Mouse (Mus musculus): ENCODE data around the gene Gm20683. TPM values are rescaled to one million over a fixed set of nuclear protein-coding genes. Genes with fewer than 3 reads are reported as not detected.

Gene Gm20683
- polyA plus RNA-seq, 1 experiment from 2014 or later = 1.4 TPM

DNA sequence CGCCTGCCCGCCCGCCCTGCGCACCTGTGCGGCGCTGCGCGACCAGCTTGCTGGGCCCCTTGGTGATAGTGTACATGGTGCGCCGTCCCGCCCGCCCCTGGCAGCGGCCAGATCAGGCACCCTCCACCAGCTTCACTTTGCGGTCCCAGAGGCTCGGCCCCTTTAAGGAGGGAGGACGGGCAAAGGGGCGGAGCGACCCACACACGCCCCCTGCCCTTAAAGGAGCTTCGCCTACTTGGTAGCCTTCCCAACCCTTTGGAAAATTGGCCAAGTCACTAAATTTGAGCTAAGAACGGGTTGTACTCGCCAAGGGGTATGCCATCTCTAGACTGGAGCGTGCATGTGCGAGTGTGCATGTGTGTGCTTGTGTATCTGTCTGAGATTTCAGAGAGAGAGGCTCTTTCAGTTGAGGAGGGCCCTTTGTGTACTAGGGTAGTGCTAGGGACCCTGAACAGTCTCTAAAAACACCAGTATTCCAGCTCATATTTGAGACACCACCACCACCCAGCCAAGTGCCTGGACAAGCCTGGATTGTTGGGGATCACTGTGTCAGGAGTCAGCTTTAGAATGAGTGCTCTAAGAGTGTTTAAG is 27.1 kb upstream of the Gm20683 start, which contains the start of gene Mcrip2:
TSS of gene Mcrip2 (minus strand) at position 164 of the 591 bp plus-strand sequence.
- Histone ChIP-seq H3K9ac (ENCODE audit: low read depth, low read length) (peak within 1 kb of the TSS; percentile 67), H3K4me3 (ENCODE audit: low read depth, low read length) (peak within 1 kb of the TSS; percentile 77), H3K4me2 (ENCODE audit: low read depth, low read length) (peak within 1 kb of the TSS; percentile 99), H3K36me3 (ENCODE audit: control insufficient read depth, insufficient read depth, low read length) (no peaks in the 10 kb centered on the region), H3K4me1 (ENCODE audit: control insufficient read depth, insufficient read depth, low read length) (peaks cover 6% of the 10 kb centered on the region; the same call in 1 of the 2 replicates), H3K27me3 (replicated peaks; ENCODE audit: control insufficient read depth, insufficient read depth, low read length) (no peaks in the 10 kb centered on the region), H3K9me3 (ENCODE audit: control insufficient read depth, low read length) (no peaks in the 10 kb centered on the region), H3K27ac (replicated peaks; ENCODE audit: low read depth, low read length) (peak within 1 kb of the TSS; percentile 35)
- whole genome bisulfite sequencing = 0% methylated on average over 20 of the region's 24 CpGs
- peak; percentile 93 for ATAC-seq (ENCODE audit: low read depth)
- DNase-seq (ENCODE audit: low spot score) = peak; percentile 91

DNA sequence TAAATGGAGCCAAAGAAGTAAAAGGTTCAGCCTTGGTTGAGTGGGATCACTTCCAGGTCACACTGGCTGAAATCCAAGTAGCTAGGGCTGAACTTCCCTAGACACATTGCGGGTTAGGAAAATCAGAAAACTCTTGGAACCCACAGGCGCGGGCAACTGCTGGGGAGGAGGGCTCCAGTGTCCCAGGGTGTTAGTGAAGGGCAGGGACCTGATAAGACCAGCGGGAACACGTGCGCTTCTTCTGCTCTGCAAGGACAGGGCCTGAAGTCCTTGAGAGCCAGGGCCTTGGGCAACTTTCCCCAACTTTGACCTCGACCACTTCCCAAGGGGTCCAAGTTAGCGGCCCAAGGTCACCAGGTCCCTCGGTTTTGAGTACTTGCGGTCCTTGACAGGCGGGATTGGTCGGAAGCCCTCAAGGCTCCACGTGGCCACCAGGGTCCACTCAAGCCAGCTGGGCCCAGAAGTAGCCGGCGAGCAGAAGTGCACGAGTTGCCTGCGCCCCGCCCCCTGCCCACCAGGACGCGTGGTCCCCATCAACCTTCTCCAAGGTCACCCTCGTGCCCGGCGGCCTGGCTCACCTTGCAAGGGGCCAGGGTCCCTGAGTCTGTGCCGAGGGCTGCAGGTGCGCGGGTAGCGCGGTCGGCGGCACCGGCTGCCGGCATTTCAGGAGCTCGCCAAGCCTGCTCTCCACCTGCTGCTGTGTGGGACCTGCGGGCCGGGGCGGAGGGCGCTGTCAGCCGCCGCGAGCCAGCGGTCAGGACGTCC is 26.5 kb upstream of the Gm20683 start:
- Histone ChIP-seq H3K36me3 (ENCODE audit: control insufficient read depth, insufficient read depth, low read length) (no peaks in the 10 kb centered on the region), H3K4me1 (ENCODE audit: control insufficient read depth, insufficient read depth, low read length) (peaks cover 6% of the 10 kb centered on the region; the same call in 1 of the 2 replicates), H3K27ac (replicated peaks; ENCODE audit: low read depth, low read length) (no peak overlapping the region), H3K9me3 (ENCODE audit: control insufficient read depth, low read length) (no peaks in the 10 kb centered on the region), H3K9ac (ENCODE audit: low read depth, low read length) (peak overlapping the region; percentile 67), H3K27me3 (replicated peaks; ENCODE audit: control insufficient read depth, insufficient read depth, low read length) (no peaks in the 10 kb centered on the region), H3K4me2 (ENCODE audit: low read depth, low read length) (peak overlapping the region; percentile 99), H3K4me3 (ENCODE audit: low read depth, low read length) (peak overlapping the region; percentile 77)
- ATAC-seq (ENCODE audit: low read depth) (peak; percentile 53), DNase-seq (ENCODE audit: low spot score) (no peak)
- WGBS = 0% methylated on average over 26 of the region's 42 CpGs

DNA sequence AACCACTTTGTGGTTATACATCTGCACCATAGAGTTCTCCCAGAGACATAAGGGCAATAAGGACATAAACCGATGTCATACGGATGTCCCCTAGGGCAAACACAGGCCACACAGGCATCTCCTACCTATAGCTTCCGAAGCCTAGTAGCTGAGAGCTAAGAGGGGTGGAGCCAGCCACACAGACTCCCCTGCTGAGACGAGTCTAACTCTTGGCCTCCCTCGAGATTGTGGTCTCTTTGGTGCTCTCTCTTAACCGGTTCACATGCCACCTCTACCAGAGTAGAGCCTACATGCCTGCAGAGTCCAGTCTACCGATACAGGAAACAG is 25.9 kb upstream of the Gm20683 start:
- Histone ChIP-seq H3K27me3 (replicated peaks; ENCODE audit: control insufficient read depth, insufficient read depth, low read length) (no peaks in the 10 kb centered on the region), H3K36me3 (ENCODE audit: control insufficient read depth, insufficient read depth, low read length) (no peaks in the 10 kb centered on the region), H3K4me1 (ENCODE audit: control insufficient read depth, insufficient read depth, low read length) (peaks cover 6% of the 10 kb centered on the region; the same call in 1 of the 2 replicates), H3K4me2 (ENCODE audit: low read depth, low read length) (peak overlapping the region; percentile 99), H3K27ac (replicated peaks; ENCODE audit: low read depth, low read length) (no peak overlapping the region), H3K9ac (ENCODE audit: low read depth, low read length) (peak overlapping the region; percentile 67; the same call in 1 of the 2 replicates), H3K4me3 (ENCODE audit: low read depth, low read length) (peak overlapping the region; percentile 77), H3K9me3 (ENCODE audit: control insufficient read depth, low read length) (no peaks in the 10 kb centered on the region)
- no peak for DNase-seq (ENCODE audit: low spot score)
- WGBS = 13% methylated on average over 7 of the region's 7 CpGs
- ATAC-seq (ENCODE audit: low read depth) = no peak

DNA sequence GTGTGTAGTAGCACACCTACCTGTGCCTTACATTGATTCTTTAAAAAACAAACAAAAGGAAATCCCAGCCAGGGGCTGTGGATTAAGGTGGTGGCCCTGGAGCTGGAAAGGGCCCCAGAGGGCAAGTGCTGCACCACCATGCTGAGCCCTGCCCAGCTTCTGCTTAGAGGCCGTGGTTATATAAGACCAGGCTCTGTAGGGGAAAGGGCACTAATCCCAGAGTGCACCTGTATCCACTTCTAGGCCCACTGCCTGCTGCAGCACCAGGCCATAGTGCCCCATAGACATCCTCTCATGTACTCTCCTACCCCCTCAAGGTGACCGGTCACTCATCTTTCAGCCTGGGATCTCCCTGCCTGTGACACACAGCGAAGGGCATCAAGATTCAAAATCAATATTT is 24.6 kb upstream of the Gm20683 start:
- Histone ChIP-seq H3K36me3 (ENCODE audit: control insufficient read depth, insufficient read depth, low read length) (no peaks in the 10 kb centered on the region), H3K4me3 (ENCODE audit: low read depth, low read length) (no peak overlapping the region), H3K4me1 (ENCODE audit: control insufficient read depth, insufficient read depth, low read length) (peaks cover 6% of the 10 kb centered on the region; the same call in 1 of the 2 replicates), H3K27ac (replicated peaks; ENCODE audit: low read depth, low read length) (no peak overlapping the region), H3K4me2 (ENCODE audit: low read depth, low read length) (no peak overlapping the region), H3K27me3 (replicated peaks; ENCODE audit: control insufficient read depth, insufficient read depth, low read length) (no peaks in the 10 kb centered on the region), H3K9me3 (ENCODE audit: control insufficient read depth, low read length) (no peaks in the 10 kb centered on the region), H3K9ac (ENCODE audit: low read depth, low read length) (no peak overlapping the region)
- ATAC-seq (ENCODE audit: low read depth) (no peak), DNase-seq (ENCODE audit: low spot score) (no peak)
- 81% methylated on average over 3 of the region's 3 CpGs for WGBS

DNA sequence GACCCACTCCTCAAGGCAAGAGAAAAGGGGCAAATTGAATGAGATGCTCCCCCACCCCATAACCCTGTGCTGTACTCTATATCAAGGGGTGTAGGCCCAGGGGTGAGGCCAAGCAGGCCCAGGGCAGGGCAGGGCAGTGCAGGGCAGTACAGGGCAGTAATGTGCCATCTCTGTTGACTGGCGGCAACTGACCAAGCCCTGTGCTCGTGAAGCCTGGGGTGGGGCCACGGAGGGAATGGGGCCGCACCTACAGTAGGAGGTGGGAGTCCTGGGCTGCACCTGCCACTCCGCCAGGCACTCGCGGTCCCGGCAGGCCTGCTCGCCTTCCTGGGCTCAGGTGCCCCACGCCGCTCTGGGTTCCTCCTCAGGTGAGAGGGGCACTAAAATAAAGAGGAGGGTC is 23.7 kb upstream of the Gm20683 start:
- no peak for ATAC-seq (ENCODE audit: low read depth)
- Histone ChIP-seq H3K27ac (replicated peaks; ENCODE audit: low read depth, low read length) (no peak overlapping the region), H3K4me2 (ENCODE audit: low read depth, low read length) (no peak overlapping the region), H3K36me3 (ENCODE audit: control insufficient read depth, insufficient read depth, low read length) (no peaks in the 10 kb centered on the region), H3K9me3 (ENCODE audit: control insufficient read depth, low read length) (no peaks in the 10 kb centered on the region), H3K4me1 (ENCODE audit: control insufficient read depth, insufficient read depth, low read length) (peaks cover 14% of the 10 kb centered on the region), H3K9ac (ENCODE audit: low read depth, low read length) (no peak overlapping the region), H3K4me3 (ENCODE audit: low read depth, low read length) (no peak overlapping the region), H3K27me3 (replicated peaks; ENCODE audit: control insufficient read depth, insufficient read depth, low read length) (no peaks in the 10 kb centered on the region)
- WGBS = 92% methylated on average over 11 of the region's 11 CpGs
- no peak for DNase-seq (ENCODE audit: low spot score)

DNA sequence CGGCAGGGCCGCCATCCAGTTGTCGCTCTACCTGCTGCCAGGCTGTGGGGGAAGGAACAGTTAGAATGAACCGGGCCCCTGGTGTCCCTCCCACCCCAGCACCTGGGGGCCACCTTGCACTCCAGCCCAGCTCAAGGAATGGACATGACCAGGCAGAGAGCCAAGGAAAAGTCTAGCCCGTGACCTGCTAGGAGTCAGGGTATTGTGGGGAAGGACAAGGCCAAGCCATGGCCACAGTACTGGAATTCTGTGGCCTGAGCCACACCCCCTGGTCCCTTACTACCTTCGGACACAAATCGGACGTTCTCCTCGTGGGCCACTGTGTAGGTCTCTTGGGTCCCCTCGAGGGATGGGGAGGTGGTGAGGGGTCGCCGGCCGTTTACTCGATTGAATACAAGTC is 22.7 kb upstream of the Gm20683 start:
- Histone ChIP-seq H3K4me1 (ENCODE audit: control insufficient read depth, insufficient read depth, low read length) (peaks cover 14% of the 10 kb centered on the region), H3K4me3 (ENCODE audit: low read depth, low read length) (no peak overlapping the region), H3K36me3 (ENCODE audit: control insufficient read depth, insufficient read depth, low read length) (no peaks in the 10 kb centered on the region), H3K27me3 (replicated peaks; ENCODE audit: control insufficient read depth, insufficient read depth, low read length) (no peaks in the 10 kb centered on the region), H3K9ac (ENCODE audit: low read depth, low read length) (no peak overlapping the region), H3K9me3 (ENCODE audit: control insufficient read depth, low read length) (no peaks in the 10 kb centered on the region), H3K4me2 (ENCODE audit: low read depth, low read length) (no peak overlapping the region), H3K27ac (replicated peaks; ENCODE audit: low read depth, low read length) (no peak overlapping the region)
- no peak for DNase-seq (ENCODE audit: low spot score)
- 93% methylated on average over 10 of the region's 14 CpGs for WGBS
- ATAC-seq (ENCODE audit: low read depth) = no peak

DNA sequence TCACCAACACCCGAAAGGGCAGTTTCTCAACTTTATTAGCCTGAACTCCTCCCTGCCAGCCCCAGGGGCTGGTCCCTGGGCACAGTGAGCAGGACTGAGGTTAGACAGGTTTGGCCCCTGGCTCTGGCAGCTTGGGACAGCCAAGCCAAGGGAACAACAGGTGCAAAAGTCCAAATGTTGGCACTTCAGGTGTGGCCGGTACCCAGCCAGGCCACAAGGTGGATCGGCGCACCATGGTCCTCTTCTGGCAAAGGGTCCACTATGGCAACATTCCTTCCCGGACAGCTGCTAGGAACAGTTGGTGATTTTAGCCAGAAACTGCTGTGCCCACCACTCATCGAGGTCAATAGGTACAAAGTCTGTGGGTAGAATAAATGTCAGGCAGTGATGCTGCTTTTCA is 22.1 kb upstream of the Gm20683 start:
- no peak for DNase-seq (ENCODE audit: low spot score)
- Histone ChIP-seq H3K4me1 (ENCODE audit: control insufficient read depth, insufficient read depth, low read length) (peaks cover 14% of the 10 kb centered on the region), H3K4me3 (ENCODE audit: low read depth, low read length) (no peak overlapping the region), H3K9me3 (ENCODE audit: control insufficient read depth, low read length) (no peaks in the 10 kb centered on the region), H3K27ac (replicated peaks; ENCODE audit: low read depth, low read length) (no peak overlapping the region), H3K9ac (ENCODE audit: low read depth, low read length) (no peak overlapping the region), H3K36me3 (ENCODE audit: control insufficient read depth, insufficient read depth, low read length) (no peaks in the 10 kb centered on the region), H3K4me2 (ENCODE audit: low read depth, low read length) (no peak overlapping the region), H3K27me3 (replicated peaks; ENCODE audit: control insufficient read depth, insufficient read depth, low read length) (no peaks in the 10 kb centered on the region)
- no peak for ATAC-seq (ENCODE audit: low read depth)
- WGBS = 80% methylated on average over 6 of the region's 6 CpGs

DNA sequence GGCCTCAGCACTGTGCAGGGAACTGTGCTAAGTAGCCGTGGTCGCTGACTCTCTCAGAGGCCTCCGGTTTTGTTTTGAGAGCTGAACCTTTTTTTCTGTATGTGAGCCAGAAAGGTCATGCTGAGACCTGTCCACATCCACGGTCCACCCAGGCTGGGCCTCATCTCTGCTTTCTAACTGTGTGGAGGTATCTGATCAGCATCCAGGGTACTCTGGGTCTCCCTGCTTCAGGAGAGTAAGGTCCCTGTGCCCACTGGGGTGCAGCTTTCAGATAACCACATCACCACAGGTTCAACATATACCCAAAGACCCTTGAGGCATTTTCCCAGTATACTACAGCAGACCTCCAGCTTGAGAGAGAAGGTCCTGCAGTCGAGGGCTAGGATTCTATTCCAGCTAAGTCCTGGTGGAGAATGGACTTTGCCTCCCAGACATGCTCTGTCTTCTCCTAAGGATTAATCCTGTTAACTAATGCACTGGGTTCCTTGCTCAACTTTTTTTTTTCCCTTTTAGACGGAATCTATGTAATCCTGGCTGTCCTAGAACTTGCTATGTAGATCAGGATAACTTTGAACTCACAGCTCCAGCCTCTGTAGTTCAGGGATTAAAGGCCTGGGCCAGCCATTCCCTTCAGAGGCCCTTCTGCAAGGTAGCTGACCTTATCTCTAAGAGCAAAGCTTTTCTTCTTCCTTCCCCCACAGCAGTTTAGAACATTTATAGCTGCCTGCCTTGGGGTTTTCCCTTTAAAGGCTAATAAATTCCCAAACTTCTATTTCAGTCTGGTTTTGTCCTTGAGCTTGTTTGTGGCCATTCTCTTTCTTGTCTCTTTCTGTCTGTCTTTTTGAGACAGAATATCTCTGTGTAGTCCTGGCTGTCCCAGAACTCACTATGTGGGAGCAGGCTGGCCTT is 20.4 kb upstream of the Gm20683 start:
- Histone ChIP-seq H3K4me1 (ENCODE audit: control insufficient read depth, insufficient read depth, low read length) (peaks cover 8% of the 10 kb centered on the region), H3K27me3 (replicated peaks; ENCODE audit: control insufficient read depth, insufficient read depth, low read length) (no peaks in the 10 kb centered on the region), H3K4me2 (ENCODE audit: low read depth, low read length) (peak overlapping the region; percentile 93), H3K4me3 (ENCODE audit: low read depth, low read length) (peak overlapping the region; percentile 70), H3K9ac (ENCODE audit: low read depth, low read length) (peak overlapping the region; percentile 89), H3K9me3 (ENCODE audit: control insufficient read depth, low read length) (no peaks in the 10 kb centered on the region), H3K27ac (replicated peaks; ENCODE audit: low read depth, low read length) (peak overlapping the region; percentile 90), H3K36me3 (ENCODE audit: control insufficient read depth, insufficient read depth, low read length) (no peaks in the 10 kb centered on the region)
- DNase-seq (ENCODE audit: low spot score) = no peak
- 6% methylated on average over 6 of the region's 6 CpGs for WGBS
- peak; percentile 26; the same call in 1 of the 2 replicates for ATAC-seq (ENCODE audit: low read depth)

Data from embryonic facial prominence, embryonic 14.5 days (tissue).